Mouse (Mus musculus): ENCODE measurements around the gene Cfap161.

DNA sequence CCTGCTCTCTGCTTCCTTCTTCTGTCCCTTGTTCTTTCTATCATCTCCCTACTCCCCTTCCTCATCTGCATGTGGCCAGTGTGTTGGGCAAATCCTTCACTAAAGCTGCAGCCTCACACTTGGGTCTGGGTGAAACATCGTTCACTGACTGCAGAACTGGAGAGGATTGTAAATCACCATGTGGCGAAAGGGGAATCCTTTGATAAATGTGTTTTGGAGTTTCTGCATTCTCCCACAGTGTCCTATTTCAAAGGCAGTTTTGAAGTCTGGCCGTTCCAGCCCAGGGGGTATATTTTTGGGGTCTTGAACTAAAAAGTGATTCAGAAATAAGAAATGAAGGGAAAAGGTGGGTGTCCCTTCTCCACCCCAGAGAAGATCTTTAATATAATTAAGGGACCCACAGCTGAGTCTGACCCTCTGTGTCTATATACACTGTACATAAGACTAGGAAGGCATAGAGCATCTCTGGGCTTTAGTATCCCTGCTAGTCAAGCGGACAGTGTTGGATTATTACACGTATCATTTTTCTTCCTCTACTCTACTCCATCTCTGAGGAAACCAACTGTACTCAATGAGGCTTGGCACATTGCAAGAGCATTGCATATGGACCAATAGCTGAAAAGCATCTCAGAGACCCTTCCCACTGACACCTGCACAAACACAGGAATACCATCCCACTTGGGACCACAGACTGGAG is 67.6 kb downstream of the Cfap161 start:
- no peak for TF ChIP-seq GATA1 (IDR thresholded peaks at IDR 0.05; ENCODE audit: low read length)
- no peak for TF ChIP-seq TAL1 (IDR thresholded peaks at IDR 0.05; ENCODE audit: low read length)

Data from erythroblast, embryonic 14.5 days (primary cell).